Mouse (Mus musculus) liver, adult 2 months (tissue): ENCODE measurements around the gene Ubtd1.

Experiments
- CTCF ChIP-seq: fragments of 200-500 bp; IDR thresholded peaks from 2 replicates; pipeline ENCODE4 v1.5.1; 2011; ENCODE audit warnings: low read depth, low read length, control low read depth
- POLR2A ChIP-seq: fragments of 200-500 bp; IDR thresholded peaks from 2 replicates; pipeline ENCODE4 v1.6.1; 2011; ENCODE audit warnings: low read length, control low read depth; ENCODE audit not compliant: insufficient read depth; ENCODE audit errors: extremely low read depth

DNA sequence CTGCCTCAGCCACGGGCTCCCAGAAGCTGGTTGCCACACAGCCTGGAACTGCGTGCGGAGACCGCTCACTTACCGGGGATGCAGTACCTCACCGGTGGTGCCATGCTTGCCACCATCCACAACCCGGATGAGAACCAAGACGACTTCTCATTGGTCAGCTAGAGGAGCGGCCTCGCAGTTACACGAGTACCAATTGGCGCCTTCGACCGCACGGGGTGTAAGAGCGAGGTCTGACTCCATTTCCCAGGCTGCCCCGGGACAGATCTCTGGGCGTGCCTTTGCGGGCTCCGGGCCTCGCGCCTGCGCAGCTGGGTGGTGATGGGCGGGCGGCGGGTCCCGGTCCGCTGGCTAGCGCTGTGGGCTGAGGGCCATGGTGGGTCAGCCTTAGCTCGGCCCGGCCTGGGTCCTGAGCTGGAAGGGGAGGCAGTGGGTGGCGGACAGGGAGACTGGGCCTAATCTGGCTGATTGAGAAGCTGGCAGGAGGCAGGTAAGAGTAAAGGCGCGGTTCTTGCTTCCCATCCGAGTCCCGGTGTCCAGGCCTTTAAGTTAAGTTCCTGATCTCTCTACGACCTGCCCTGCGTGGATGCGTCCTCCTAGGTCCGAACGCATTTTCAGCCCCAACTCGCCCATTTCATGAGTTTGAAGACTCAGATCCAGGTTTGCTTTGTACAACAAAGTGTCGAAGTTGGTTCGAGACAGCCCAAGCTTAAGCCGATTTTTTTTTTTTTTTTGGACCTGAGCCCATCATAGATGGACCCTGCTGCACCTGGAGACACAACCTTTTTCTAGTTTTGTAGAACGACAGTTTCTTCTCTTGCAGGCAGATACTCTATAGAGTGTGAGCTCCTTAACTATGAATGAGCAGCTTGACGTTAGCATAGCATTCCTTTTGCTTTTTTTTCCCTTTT is 48.1 kb upstream of the Ubtd1 start, which contains the start of the genes Exosc1 and Zdhhc16:
- TF ChIP-seq CTCF (no peak), POLR2A (peak; percentile 50)
